ENCODE assay signal across 30 mouse cellular contexts in the genomic region with DNA sequence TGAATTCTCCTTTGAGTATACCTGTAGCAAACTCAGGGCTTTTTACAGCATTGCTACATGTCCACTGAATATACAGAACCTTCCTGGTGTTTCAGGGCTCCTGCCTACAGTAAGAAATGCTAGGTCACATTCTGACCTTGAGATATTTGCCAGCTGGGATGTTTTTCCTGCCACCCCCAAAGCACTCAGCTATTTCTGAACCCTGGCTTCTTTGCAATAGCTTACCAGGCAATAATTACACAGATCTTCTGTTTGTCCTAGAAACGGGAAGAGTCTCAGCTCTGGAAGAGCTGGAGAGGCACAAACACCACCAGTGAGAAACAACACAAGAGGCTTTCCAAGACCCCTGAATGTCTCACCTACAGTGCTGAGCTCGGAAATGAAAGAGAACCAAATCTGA.
A peak's percentile ranks its signal among the peaks of the same experiment; 100 is the strongest.
DNase-seq lines count a peak whose midpoint lies in the region; ATAC-seq and TF ChIP-seq lines count a peak whose summit lies in the region.
"Had no signal": no experiment of that assay in that cellular context is flagged by ENCODE, and none has a peak within 500 bp of the region (broad histone marks: within the 10 kb centered on the region; RNA-seq: fewer than 3 reads in every experiment).

No protein-coding gene starts in this region.

- WGBS in heart, adult 2 months = 26% methylated on average over 2 of the region's 2 CpGs

- no peak overlapping the region for H3K9ac ChIP-seq in heart, adult 2 months (ENCODE audit: low read depth, low read length)
- H3K9ac ChIP-seq: embryonic facial prominence, embryonic 12.5 days; hindbrain, embryonic 12.5 days; intestine, embryonic 15.5 days; liver, embryonic 12.5 days; liver, postnatal 0 days had no signal

- TF ChIP-seq EP300 in heart, adult 2 months (IDR thresholded peaks at IDR 0.05; ENCODE audit: insufficient read depth, low read depth, low read length) = no peak

- no peak for TF ChIP-seq POLR2A in heart, adult 2 months (IDR thresholded peaks at IDR 0.05; ENCODE audit: insufficient read depth, low read depth, low read length)

- H3K4me3 ChIP-seq in heart, adult 2 months = no peak overlapping the region
- H3K4me3 ChIP-seq: embryonic facial prominence, embryonic 12.5 days; gastrocnemius, adult 2 months; hindbrain, embryonic 12.5 days; intestine, embryonic 15.5 days; layer of hippocampus, adult 2 months; liver, embryonic 12.5 days had no signal

- H3K4me1 ChIP-seq in heart, adult 2 months (ENCODE audit: control insufficient read depth, insufficient read depth, low read length) = no peaks in the 10 kb centered on the region; the same call in 1 of the 2 replicates
- H3K4me1 ChIP-seq: embryonic facial prominence, embryonic 12.5 days; hindbrain, embryonic 12.5 days; intestine, embryonic 15.5 days; liver, embryonic 12.5 days had no signal

- ATAC-seq in activated CD4-positive, CD25-positive, alpha-beta regulatory T cell, adult 4 months = no peak
- ATAC-seq: CD4-positive, CD25-positive, alpha-beta regulatory T cell, adult 4 months; forebrain, embryonic 14.5 days; hindbrain, postnatal 0 days; intestine, embryonic 15.5 days; liver, embryonic 12.5 days; liver, postnatal 0 days had no signal

- peak overlapping the region; percentile 38; the same call in 1 of the 2 replicates for H3K27ac ChIP-seq in heart, adult 2 months
- H3K27ac ChIP-seq: embryonic facial prominence, embryonic 12.5 days; gastrocnemius, adult 2 months; hindbrain, embryonic 12.5 days; hindbrain, postnatal 0 days; intestine, embryonic 15.5 days; layer of hippocampus, adult 2 months; liver, embryonic 12.5 days; stomach, postnatal 0 days had no signal

- intact Hi-C loops in heart, adult 2 months (cut with DNase I) = loop anchor here (5.0 kb wide), 1 partner anchor 660 kb away; no protein-coding TSS in a partner anchor

- no peak for TF ChIP-seq CTCF in heart, adult 2 months (IDR thresholded peaks at IDR 0.05)

- no peaks in the 10 kb centered on the region for H3K27me3 ChIP-seq in heart, adult 2 months (ENCODE audit: control insufficient read depth, insufficient read depth, low read length)
- H3K27me3 ChIP-seq: embryonic facial prominence, embryonic 12.5 days; hindbrain, embryonic 12.5 days; intestine, embryonic 15.5 days; liver, embryonic 12.5 days had no signal

- H3K36me3 ChIP-seq in heart, adult 2 months (ENCODE audit: control insufficient read depth, insufficient read depth, low read length) = no peaks in the 10 kb centered on the region; the same call in 1 of the 2 replicates
- H3K36me3 ChIP-seq: embryonic facial prominence, embryonic 12.5 days; hindbrain, embryonic 12.5 days; intestine, embryonic 15.5 days; liver, embryonic 12.5 days had no signal

- H3K79me2 ChIP-seq in heart, adult 2 months (replicated peaks; ENCODE audit: control insufficient read depth, insufficient read depth, low read length) = no peaks in the 10 kb centered on the region

- no peak for DNase-seq in heart, adult 2 months
- no peak for DNase-seq in heart, postnatal 4 days
- DNase-seq in ovary, adult 18-20 months (ENCODE audit: low spot score) = peak; percentile 1
- no peak for DNase-seq in ovary, postnatal 14 days (ENCODE audit: low spot score)
- peak; percentile 32 for DNase-seq in lung, postnatal 36 days
- DNase-seq in left cerebral cortex, adult 8-10 months (ENCODE audit: low spot score in 2 of 2) = no peak
- DNase-seq: adrenal gland, adult 8-10 months; cerebellum, adult 11 months; cerebellum, adult 9-10 months; gastrocnemius, adult 2 months; gastrocnemius, postnatal 36 days; kidney, adult 2 months; kidney, postnatal 36 days; left cerebral cortex, postnatal 4 days; liver, postnatal 0 days; midbrain, embryonic 14.5 days; right cerebral cortex, adult 18-20 months; right cerebral cortex, postnatal 4 days; thymus, adult 18-20 months; thymus, postnatal 36 days had no signal

Comparison
In these comparisons a context has a peak if more than half of its experiments do, and no peak if none do; other contexts are left out.
1. DNase-seq: peak in ovary, adult 18-20 months (single experiment) and lung, postnatal 36 days (single experiment); none in heart, adult 2 months (0 of 2), heart, postnatal 4 days (single experiment), ovary, postnatal 14 days (single experiment) and left cerebral cortex, adult 8-10 months (0 of 2).